Mouse (Mus musculus) central nervous system, embryonic 11.5 days (tissue): ENCODE measurements around the gene Vldlr. TPM values are rescaled to one million over a fixed set of nuclear protein-coding genes. Genes with fewer than 3 reads are reported as not detected.

Experiments used
- polyA plus RNA-seq: library from polyadenylated mRNA; depleted of rRNA; stranded (reverse); fragments of >200 nt; gene quantifications from 2 replicates; pipeline ENCODE4 v1.2.3, GENCODE M21; 2012; rRNA removed

Vldlr gene
- polyA plus RNA-seq = 11.2 and 11.4 TPM in 2 replicates

GRCm38 (mm10) chr19:27216318-27216717 lies at the start of gene Vldlr:
TSS of gene Vldlr (plus strand) at chr19:27216484.

Other genes with a start within 250 kb of the Vldlr start
- gene Kcnv2, start 106.1 kb downstream of the Vldlr start, polyA plus RNA-seq = 0.01 and 0.04 TPM in 2 replicates
- gene Pum3, start 213.3 kb downstream of the Vldlr start, polyA plus RNA-seq = 47.5 and 96.8 TPM in 2 replicates